Comparison of ENCODE assay signal across 11 mouse cellular contexts in the genomic region with DNA sequence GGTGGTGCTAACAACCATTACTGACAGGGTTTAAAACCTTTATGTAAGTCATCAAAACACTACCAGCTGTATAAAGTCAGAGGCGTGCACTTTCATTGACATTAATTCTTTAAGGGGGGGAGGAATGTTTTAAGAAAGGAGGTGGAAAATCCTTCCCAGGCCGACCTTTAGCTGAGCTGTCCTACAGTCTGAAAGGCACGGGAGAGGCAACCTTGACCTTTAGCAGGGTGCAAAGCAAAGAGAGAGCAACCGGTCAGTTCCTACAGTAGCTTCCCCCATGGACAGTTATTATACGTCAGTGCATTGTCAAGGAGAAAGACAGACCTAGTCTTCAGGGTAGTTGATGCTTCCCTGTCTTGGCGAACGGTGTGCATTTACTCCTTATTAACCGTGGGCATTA.
"Had no signal": no experiment of that assay in that cellular context is flagged by ENCODE, and none has a peak within 500 bp of the region (broad histone marks: within the 10 kb centered on the region; RNA-seq: fewer than 3 reads in every experiment).

No protein-coding gene starts in this region.

- H3K4me1 ChIP-seq: limb, embryonic 15.5 days; liver, embryonic 12.5 days had no signal

- H3K4me3 ChIP-seq: left cerebral cortex, adult 2 months; limb, embryonic 15.5 days; liver, embryonic 12.5 days; megakaryocyte, embryonic 14.5 days; midbrain, embryonic 12.5 days had no signal

- H3K9me3 ChIP-seq: limb, embryonic 15.5 days; liver, embryonic 12.5 days; megakaryocyte, embryonic 14.5 days; midbrain, embryonic 12.5 days had no signal

- H3K27me3 ChIP-seq: limb, embryonic 15.5 days; liver, embryonic 12.5 days; megakaryocyte, embryonic 14.5 days; midbrain, embryonic 12.5 days had no signal

- DNase-seq: kidney, postnatal 14 days; lung, embryonic 14.5 days; lung, postnatal 10 days; lung, postnatal 4 days; right cerebral cortex, postnatal 14 days; thymus, postnatal 36 days had no signal

- H3K36me3 ChIP-seq: limb, embryonic 15.5 days; liver, embryonic 12.5 days had no signal

- H3K27ac ChIP-seq: left cerebral cortex, adult 2 months; limb, embryonic 15.5 days; liver, embryonic 12.5 days; midbrain, embryonic 12.5 days had no signal
